9 mouse cellular contexts compared by ENCODE assay signal in genomic region chr7:16810920-16811648, GRCm38 (mm10). TPM values are rescaled to one million over a fixed set of nuclear protein-coding genes. Genes with fewer than 3 reads are reported as not detected.
DNase-seq lines count a peak whose midpoint lies in the region; ATAC-seq and TF ChIP-seq lines count a peak whose summit lies in the region.
"Had no signal": no experiment of that assay in that cellular context is flagged by ENCODE, and none has a peak within 500 bp of the region (broad histone marks: within the 10 kb centered on the region; RNA-seq: fewer than 3 reads in every experiment).

No protein-coding gene starts in this region.

- H3K4me1 ChIP-seq in embryonic facial prominence, embryonic 13.5 days: peaks cover 32% of the 10 kb centered on the region
- H3K4me1 ChIP-seq in midbrain, embryonic 16.5 days (ENCODE audit: control insufficient read depth, insufficient read depth, low read length): peaks cover 46% of the 10 kb centered on the region

- no peak; the same call in 1 of the 2 replicates for TF ChIP-seq POLR2A in brain, embryonic 14.5 days (IDR thresholded peaks at IDR 0.05; ENCODE audit: borderline replicate concordance, extremely low read depth, insufficient read depth, insufficient read length, poor library complexity, severe bottlenecking)

- H3K4me3 ChIP-seq in layer of hippocampus, adult 2 months: peak overlapping the region; percentile 64
- H3K4me3 ChIP-seq in embryonic facial prominence, embryonic 13.5 days: peak overlapping the region; percentile 55
- H3K4me3 ChIP-seq in midbrain, embryonic 16.5 days (ENCODE audit: low read depth, low read length): peak overlapping the region; percentile 62
- H3K4me3 ChIP-seq: megakaryocyte, embryonic 14.5 days had no signal

- H3K4me2 ChIP-seq in embryonic facial prominence, embryonic 13.5 days: peak overlapping the region; percentile 99
- peak overlapping the region; percentile 85 for H3K4me2 ChIP-seq in midbrain, embryonic 16.5 days (ENCODE audit: low read length)

- WGBS in embryonic facial prominence, embryonic 13.5 days: 3% methylated on average over 79 of the region's 90 CpGs
- WGBS in midbrain, embryonic 16.5 days: 6% methylated on average over 89 of the region's 90 CpGs

- peak in 1 of 2 experiments; percentile 57 for DNase-seq in layer of hippocampus, adult 2 months (ENCODE audit: low spot score in 2 of 2)
- no peak for DNase-seq in layer of hippocampus, adult 9-10 months (ENCODE audit: low spot score)
- DNase-seq in brain, embryonic 14.5 days (ENCODE audit: low read depth): peak; percentile 73
- DNase-seq in kidney, postnatal 4 days: peak; percentile 58 to 75
- no peak for DNase-seq in thymus, postnatal 0 days (ENCODE audit: low spot score)
- DNase-seq in c-Kit-positive CD71-positive TER-119-positive erythroid progenitor cells, embryonic 14.5 days (ENCODE audit: low spot score): no peak

- H3K36me3 ChIP-seq in embryonic facial prominence, embryonic 13.5 days: peaks cover 45% of the 10 kb centered on the region
- peaks cover 4% of the 10 kb centered on the region for H3K36me3 ChIP-seq in midbrain, embryonic 16.5 days (ENCODE audit: control insufficient read depth, insufficient read depth, low read length)

- ATAC-seq in embryonic facial prominence, embryonic 13.5 days (ENCODE audit: insufficient number of reproducible peaks, insufficient read depth, low FRiP score, low TSS enrichment, low read depth): peak; percentile 23; the same call in 1 of the 2 replicates
- ATAC-seq in midbrain, embryonic 16.5 days: peak; percentile 57

- H3K27ac ChIP-seq in layer of hippocampus, adult 2 months: peak overlapping the region; percentile 94
- no peak overlapping the region for H3K27ac ChIP-seq in embryonic facial prominence, embryonic 13.5 days
- peak overlapping the region; percentile 96 for H3K27ac ChIP-seq in midbrain, embryonic 16.5 days (ENCODE audit: low read length)

- peak; percentile 64 for TF ChIP-seq CTCF in layer of hippocampus, adult 2 months (conservative IDR thresholded peaks at IDR 0.05)
- TF ChIP-seq CTCF in brain, embryonic 14.5 days (IDR thresholded peaks at IDR 0.05; ENCODE audit: borderline replicate concordance, extremely low read depth, insufficient read depth, insufficient read length): peak; percentile 30; the same call in 1 of the 2 replicates

- peaks cover 29% of the 10 kb centered on the region for H3K27me3 ChIP-seq in embryonic facial prominence, embryonic 13.5 days
- no peaks in the 10 kb centered on the region for H3K27me3 ChIP-seq in midbrain, embryonic 16.5 days (ENCODE audit: control insufficient read depth, insufficient read depth, low read depth, low read length)
- H3K27me3 ChIP-seq: megakaryocyte, embryonic 14.5 days had no signal

- H3K9me3 ChIP-seq in embryonic facial prominence, embryonic 13.5 days: 0 out of 2 replicates have a peak, but pooled peaks cover 3% of the 10 kb centered on the region
- H3K9me3 ChIP-seq in midbrain, embryonic 16.5 days (replicated peaks; ENCODE audit: control insufficient read depth, low read length, poor library complexity, severe bottlenecking): no peaks in the 10 kb centered on the region
- H3K9me3 ChIP-seq: megakaryocyte, embryonic 14.5 days had no signal

- H3K9ac ChIP-seq in embryonic facial prominence, embryonic 13.5 days: peak overlapping the region; percentile 73
- peak overlapping the region; percentile 88 for H3K9ac ChIP-seq in midbrain, embryonic 16.5 days (ENCODE audit: low read depth, low read length)

RNA-seq across cellular contexts. Expression of gene Strn4, which starts 4.6 kb away (rescaled TPM):
- total RNA-seq in layer of hippocampus, adult 2 months (2021): 100 to 1,000 TPM; 286 to 314 TPM
- polyA plus RNA-seq in brain, embryonic 14.5 days (2012; rRNA removed): 306 and 379 TPM in 2 replicates
- polyA plus RNA-seq in embryonic facial prominence, embryonic 13.5 days (2015; fragmentation: Nextera tagmentation; extraction: Ambion mirVana): 122 and 124 TPM in 2 replicates
- polyA plus RNA-seq in midbrain, embryonic 16.5 days (2015; fragmentation: Nextera tagmentation; extraction: Ambion mirVana): 185 and 199 TPM in 2 replicates
- 57.1 and 60.9 TPM in 2 replicates for polyA plus RNA-seq in thymus, postnatal 0 days (2015; fragmentation: Nextera tagmentation; extraction: Ambion mirVana)

RNA-seq across cellular contexts. Expression of gene Fkrp, which starts 5.4 kb away (rescaled TPM):
- 10 to 100 TPM; 46.7 to 49.5 TPM for total RNA-seq in layer of hippocampus, adult 2 months (2021)
- polyA plus RNA-seq in brain, embryonic 14.5 days (2012; rRNA removed): 35.1 and 47.7 TPM in 2 replicates
- polyA plus RNA-seq in embryonic facial prominence, embryonic 13.5 days (2015; fragmentation: Nextera tagmentation; extraction: Ambion mirVana): 26.8 and 30.5 TPM in 2 replicates
- polyA plus RNA-seq in midbrain, embryonic 16.5 days (2015; fragmentation: Nextera tagmentation; extraction: Ambion mirVana): 52.1 and 53.8 TPM in 2 replicates
- polyA plus RNA-seq in thymus, postnatal 0 days (2015; fragmentation: Nextera tagmentation; extraction: Ambion mirVana): 17.1 and 18.8 TPM in 2 replicates

RNA-seq across cellular contexts. Expression of gene Slc1a5, which starts 29.9 kb away (rescaled TPM):
- 1 to 10 TPM; 3.5 to 4.7 TPM for total RNA-seq in layer of hippocampus, adult 2 months (2021)
- 18.7 and 32.3 TPM in 2 replicates for polyA plus RNA-seq in brain, embryonic 14.5 days (2012; rRNA removed)
- polyA plus RNA-seq in embryonic facial prominence, embryonic 13.5 days (2015; fragmentation: Nextera tagmentation; extraction: Ambion mirVana): 28.2 and 29.1 TPM in 2 replicates
- polyA plus RNA-seq in midbrain, embryonic 16.5 days (2015; fragmentation: Nextera tagmentation; extraction: Ambion mirVana): 10.1 and 10.7 TPM in 2 replicates
- polyA plus RNA-seq in thymus, postnatal 0 days (2015; fragmentation: Nextera tagmentation; extraction: Ambion mirVana): 77.9 and 80.3 TPM in 2 replicates

RNA-seq across cellular contexts. Expression of gene Prkd2, which starts 31.6 kb away (rescaled TPM):
- 1 to 10 TPM; 6.5 to 7.3 TPM for total RNA-seq in layer of hippocampus, adult 2 months (2021)
- polyA plus RNA-seq in brain, embryonic 14.5 days (2012; rRNA removed): 13.9 and 14.0 TPM in 2 replicates
- polyA plus RNA-seq in embryonic facial prominence, embryonic 13.5 days (2015; fragmentation: Nextera tagmentation; extraction: Ambion mirVana): 20.5 and 20.8 TPM in 2 replicates
- polyA plus RNA-seq in midbrain, embryonic 16.5 days (2015; fragmentation: Nextera tagmentation; extraction: Ambion mirVana): 6.0 and 6.9 TPM in 2 replicates
- 70.6 and 80.0 TPM in 2 replicates for polyA plus RNA-seq in thymus, postnatal 0 days (2015; fragmentation: Nextera tagmentation; extraction: Ambion mirVana)

Comparison
In these comparisons a context has a peak if more than half of its experiments do, and no peak if none do; other contexts are left out.
1. DNase-seq: peak in brain, embryonic 14.5 days (single experiment) and kidney, postnatal 4 days (2 of 2); none in layer of hippocampus, adult 9-10 months (single experiment), thymus, postnatal 0 days (single experiment) and c-Kit-positive CD71-positive TER-119-positive erythroid progenitor cells, embryonic 14.5 days (single experiment).
2. Peak in every context shown above with its lines, with median percentiles within 50 percentile points of each other: H3K4me3 ChIP-seq.